Mouse (Mus musculus): ENCODE data around the gene Scarb1.

Gene Scarb1

DNA sequence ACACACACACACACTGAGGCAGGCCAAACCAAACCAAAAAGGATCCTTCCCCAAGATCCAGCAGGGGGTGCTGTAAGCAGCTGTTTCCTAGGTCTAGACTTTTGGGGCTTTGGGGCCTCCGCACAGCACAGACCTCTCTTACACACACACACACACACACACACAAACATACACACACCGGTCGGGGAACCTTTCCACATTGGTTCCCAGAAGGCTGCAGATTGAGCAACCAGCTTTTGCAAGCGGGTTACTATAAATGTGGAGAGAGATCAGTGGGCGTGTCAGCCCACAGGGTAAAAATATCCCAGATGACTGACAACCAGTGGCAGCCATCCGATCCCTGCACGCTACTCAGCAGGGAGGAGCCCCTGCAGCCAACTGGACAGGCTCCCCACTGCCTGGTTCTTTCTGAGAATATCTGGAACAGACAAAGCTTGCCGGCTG is 67.2 kb downstream of the Scarb1 start:
- in situ Hi-C loops (cut with MboI, MseI) = no loop called here

DNA sequence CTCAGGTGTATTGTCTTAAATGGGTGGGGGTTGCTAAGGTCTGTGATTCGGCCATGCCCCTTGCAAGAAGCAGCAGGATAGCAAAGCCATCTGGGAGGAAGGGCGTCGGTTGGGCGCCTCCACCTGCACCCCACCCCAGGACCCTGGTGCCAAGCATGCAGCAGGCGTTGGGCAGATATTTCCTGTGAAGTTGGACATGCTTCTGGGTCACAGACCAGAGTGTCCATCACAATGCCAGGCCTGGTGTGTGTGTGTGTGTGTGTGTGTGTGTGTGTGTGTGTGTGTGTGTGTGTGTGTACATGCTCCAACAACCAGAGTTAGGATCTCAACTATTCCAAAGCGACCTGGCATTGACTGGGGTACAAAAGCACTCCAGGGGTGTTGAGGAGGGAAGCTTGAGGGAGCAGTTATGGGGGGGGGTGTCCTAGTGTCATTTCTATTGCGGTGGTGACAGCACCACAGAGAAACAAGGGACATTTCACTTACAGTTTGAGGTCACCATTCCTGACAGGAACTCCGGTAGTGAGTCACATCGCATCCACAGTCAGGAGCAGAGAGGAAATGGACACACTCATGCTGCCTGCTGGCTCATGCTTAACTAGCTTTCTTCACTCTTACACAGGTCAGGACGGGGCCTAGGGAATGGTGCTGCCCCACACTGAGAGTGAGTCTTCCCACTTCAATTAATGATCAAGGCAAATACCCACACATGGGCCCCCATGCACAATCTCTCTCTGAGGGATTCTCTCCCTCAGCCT is 68.5 kb downstream of the Scarb1 start:
- in situ Hi-C loops (cut with MboI, MseI) = no loop called here

DNA sequence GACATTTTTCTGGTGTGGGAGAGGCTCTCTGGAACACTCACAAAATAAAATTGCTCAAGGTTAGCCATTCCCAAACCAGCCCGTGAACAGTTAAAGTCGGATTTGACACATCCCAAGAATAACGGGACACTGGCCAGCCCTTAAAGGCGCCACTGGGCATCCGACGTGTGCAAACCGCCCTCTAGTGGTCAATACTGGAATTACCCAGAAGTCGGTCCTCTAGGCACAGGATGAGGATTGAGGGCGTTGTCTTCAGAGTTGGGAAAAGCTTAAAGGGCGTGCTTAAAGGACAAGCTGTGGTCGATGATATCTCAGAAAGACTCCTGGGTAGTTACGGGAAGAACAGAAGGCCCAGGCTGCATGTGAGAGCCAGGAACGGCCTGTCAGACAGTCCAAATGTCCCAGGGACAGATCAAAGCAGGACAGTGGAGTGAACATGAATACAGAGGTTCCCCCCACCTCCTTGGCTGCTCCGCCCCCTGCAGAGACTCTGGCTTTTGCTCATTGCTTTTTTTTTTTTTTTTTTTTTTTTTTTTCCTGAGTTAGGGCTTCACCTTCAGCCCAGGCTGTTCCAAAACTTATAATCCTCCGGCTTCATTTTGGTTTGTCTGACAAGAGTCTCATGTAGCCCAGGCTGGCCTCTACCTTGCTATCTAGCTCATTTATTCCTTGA is 69.2 kb downstream of the Scarb1 start:
- in situ Hi-C loops (cut with MboI, MseI) = no loop called here

DNA sequence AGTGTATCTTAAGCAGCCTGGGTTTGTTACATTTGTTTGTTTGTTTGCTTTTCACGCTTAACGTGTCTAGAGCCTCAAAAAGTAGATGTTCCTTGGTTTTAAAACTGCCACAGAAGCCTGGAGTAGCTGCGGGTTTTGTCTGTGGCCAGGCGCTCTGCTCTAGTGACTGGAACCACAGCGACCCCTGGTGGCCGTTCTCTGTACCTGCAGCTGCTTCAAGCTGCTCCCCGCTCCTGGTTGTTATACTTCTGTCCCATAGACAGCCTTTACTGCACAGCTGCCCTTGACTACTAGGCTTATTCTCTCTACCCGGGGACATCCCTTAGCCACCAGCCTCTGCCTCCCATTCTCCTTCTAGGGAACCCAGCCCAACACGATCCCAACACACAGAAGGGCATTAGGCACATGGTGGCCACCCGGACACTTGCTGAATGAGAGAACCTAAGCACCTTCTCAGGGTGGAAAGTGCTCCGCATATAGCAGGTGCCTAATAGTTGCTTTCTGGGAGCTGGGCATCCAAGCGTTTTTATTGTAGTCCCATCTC is 70.2 kb downstream of the Scarb1 start:
- in situ Hi-C loops (cut with MboI, MseI) = no loop called here

DNA sequence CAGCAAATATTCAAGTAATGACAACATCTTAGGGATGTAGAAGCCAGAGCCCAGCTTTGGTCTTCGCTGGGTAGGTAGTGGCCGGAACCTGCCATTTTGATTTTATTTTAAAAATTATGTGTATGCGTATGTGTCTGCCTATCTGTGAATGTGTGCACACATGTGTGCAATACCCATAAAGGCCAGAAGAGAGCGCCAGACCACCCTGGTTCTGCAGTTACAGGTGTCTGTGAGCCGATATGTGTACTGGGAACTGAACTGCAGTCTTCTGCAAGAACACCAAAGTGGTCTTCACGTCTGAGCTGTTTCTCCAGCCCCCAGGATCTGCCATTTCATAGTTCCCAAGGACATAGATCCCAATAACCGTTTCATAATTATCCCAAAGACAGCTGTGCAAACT is 71.1 kb downstream of the Scarb1 start:
- in situ Hi-C loops (cut with MboI, MseI) = no loop called here

DNA sequence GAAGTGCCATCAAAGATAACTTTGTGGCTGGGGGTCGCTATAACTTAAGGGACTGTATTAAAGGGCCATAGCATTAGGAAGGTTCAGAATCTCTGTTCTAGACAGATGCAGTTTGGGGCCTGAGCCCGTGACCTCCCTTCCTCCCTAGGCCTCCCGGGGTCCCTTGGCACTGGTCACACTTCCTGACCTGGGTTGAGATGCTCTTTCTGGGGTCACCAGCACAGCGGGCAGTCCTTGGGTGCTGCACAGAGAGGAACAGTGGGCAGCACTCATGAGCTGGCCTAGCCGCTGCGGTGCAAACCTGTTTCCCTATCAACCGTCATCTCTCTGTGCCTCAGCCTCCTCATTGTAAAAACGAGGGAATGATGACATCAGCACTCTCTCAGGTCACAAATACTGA is 71.5 kb downstream of the Scarb1 start:
- in situ Hi-C loops (cut with MboI, MseI) = no loop called here

DNA sequence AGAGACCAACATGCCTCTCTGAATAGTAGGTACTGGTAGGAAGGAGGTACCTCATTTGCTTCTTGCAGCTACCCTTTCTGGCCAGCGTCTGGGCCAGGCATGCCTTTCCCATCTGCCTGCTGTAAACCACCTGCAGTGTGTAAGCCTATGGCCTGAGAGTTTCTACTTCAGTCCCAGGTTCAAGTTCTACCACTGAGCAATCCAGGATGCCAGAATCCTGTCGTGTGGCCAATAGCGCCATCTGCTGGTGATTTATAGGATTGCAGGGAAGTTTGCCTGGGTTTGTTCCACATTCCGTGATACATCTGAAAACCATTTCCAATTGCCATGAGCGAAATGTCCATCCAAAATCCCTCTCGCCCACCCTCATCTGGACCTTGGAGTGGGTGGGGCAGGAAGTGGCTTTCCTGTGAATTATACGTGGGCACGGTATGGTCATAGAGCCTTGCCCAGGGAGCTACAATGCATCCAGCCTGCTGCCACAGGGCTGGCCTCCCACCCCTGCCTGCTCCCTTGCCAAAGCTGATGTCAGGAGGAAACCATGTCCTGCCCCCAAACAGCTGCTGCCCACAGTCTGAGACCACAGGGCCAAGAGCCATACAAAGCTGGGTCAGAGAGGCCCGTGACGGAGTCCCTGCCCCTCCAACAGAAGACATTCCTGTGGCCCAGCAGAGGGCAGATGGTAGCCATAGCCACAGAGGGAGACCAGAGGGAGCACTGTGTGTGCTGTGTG is 72.7 kb downstream of the Scarb1 start:
- in situ Hi-C loops (cut with MboI, MseI) = no loop called here

DNA sequence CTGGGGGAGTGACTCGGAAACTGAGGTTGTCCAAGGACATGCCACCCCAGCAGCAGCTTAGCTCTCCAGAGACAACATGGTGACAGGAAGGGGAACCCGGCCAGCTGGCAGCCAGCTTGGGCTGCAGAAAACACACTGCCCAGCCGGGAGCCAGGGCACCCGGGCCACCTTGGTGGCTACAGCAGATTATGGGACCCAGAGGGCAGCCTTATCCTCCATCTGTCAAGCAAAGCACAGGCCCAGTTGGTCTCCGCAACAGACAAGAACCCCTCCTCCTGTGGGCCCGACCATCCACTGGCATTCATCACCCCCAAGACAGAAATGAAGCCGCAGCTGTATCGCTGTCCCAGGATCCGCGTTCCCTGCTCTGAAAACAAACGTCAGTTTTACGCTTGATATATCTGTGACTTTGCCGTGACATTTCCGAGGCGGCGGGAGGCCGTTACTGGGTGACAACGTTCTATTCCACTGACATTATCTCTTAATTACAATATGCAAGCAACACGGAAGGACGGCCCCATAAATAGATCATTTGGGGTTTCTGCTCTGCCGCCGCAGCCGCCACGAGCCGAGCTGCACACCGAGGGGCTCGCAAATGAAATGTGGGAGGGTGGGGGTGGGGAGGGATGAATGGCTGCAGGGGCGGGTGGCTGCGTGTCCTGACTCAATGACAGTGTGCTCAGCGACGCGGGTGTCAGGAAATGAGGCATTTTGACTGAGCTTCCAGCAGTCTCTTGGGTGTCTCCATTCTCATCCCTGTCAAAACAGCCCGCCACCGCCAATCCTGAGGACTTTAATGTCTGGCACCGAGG is 73.5 kb downstream of the Scarb1 start:
- in situ Hi-C loops (cut with MboI, MseI) = no loop called here

DNA sequence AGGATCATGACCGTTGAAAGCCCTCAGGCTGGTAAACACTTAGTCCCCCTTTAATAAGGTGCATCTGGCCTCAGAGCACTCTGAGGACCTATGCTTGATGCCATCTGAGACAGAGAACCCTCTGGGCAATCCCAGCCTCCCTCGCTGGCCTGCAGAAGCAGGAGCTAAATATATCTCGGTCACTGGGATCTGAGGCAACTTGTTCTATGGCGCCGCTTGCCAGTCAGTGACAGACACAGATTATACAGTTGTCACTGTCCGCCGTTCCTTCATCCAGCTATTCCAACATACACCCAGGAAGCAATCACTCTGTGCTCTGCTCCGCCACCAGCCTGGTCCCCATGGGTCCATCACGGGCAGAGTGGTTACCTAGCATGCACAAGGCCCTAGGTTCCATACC is 74.8 kb downstream of the Scarb1 start:
- in situ Hi-C loops (cut with MboI, MseI) = no loop called here

DNA sequence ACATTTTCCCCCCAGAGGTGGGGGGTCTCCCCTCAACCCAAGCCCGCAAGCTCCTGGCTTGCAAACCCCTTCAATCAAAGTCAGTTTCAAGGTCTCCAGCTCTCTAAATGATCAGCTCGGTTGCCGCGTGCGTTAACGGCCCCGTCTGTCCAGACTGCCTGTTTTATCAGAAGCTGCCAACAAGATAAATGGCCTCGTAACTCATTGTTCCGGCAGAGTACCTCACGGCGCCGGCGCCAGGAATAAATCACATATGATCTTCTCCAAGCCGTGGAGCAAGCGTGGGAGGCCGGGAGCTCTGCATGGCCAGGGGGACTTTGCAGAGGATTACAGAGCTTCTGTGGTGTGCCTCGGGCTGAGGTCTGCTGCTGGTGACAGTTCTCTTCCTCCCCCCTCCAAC is 76.2 kb downstream of the Scarb1 start:
- in situ Hi-C loops (cut with MboI, MseI) = no loop called here

DNA sequence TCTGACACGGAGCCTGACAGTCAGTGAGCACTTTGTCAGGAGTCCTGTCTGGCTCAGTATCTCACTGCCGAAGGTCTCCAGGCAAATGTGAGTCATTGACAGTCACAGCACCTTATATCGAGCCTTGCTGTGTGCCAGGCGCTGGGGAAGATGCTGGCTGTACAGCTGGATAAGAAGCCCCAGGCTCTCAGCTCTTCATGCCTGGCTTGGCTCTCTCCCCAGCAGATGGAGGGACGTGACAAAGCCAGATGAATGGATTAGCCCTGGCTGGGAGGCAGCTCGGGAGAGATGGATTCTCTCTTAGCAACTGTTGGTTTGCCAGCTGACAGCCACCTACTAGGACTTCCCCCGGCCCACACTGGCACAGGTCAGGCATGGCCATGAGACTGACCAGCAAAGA is 78.3 kb downstream of the Scarb1 start:
- in situ Hi-C loops (cut with MboI, MseI) = no loop called here

DNA sequence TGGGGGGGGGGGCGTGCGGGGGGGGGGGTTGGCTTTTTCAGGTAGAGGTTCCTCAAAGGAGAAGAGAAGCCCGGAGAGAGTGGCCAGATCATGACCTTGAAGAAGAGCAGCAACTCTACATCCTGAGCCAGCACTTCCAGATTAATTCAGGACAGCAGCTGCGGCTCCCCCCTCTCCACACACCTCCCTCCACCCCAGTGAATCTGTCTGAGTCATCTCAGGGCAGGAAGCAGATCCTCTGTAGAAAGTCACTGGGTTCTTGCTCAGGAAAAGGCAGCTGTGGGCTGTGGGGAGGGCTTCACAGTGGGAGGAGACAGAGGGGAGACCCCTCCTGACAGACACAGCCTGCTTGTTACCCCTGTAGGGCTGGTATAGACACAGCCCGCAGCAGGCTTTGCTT is 87.0 kb downstream of the Scarb1 start:
- in situ Hi-C loops (cut with MboI, MseI) = no loop called here

DNA sequence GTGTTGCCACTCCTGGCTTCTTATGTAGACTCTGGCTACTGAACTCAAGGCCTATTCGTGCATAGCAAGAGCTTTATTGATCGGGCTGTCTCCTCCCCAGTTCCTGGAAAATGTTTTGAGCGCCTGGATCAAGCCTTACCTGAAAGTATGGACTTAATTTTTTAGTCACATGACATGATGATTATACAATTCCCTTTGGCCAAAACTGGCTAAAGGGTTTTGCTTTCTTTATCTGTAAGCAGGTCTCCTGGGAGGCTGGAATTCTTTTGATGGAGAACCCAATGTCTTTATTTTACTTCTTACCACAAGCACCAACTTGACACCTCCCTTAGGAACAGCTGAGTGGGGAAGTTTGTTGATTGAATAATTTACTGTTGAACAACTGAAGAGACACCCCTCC is 87.4 kb downstream of the Scarb1 start:
- in situ Hi-C loops (cut with MboI, MseI) = no loop called here

DNA sequence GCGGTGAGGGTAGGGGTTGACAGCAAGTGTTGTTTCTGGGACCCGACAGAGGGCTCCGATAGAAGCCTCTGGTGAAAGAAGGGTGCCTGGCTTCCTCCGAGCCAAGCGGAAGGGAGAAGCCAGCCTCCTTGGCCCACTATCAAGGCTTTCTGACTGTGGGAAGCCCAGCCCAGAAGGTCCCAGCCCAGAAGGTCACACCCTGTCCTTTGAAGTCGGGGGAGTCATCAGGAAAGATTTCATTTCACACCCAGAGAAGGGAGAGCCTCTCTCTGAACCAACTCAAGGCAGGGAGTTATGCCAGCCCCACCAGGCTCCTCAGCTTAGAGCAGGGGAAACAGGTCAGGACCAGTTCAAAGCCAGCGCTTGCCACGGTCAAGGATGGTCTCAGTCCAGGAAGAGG is 88.2 kb downstream of the Scarb1 start:
- in situ Hi-C loops (cut with MboI, MseI) = no loop called here

DNA sequence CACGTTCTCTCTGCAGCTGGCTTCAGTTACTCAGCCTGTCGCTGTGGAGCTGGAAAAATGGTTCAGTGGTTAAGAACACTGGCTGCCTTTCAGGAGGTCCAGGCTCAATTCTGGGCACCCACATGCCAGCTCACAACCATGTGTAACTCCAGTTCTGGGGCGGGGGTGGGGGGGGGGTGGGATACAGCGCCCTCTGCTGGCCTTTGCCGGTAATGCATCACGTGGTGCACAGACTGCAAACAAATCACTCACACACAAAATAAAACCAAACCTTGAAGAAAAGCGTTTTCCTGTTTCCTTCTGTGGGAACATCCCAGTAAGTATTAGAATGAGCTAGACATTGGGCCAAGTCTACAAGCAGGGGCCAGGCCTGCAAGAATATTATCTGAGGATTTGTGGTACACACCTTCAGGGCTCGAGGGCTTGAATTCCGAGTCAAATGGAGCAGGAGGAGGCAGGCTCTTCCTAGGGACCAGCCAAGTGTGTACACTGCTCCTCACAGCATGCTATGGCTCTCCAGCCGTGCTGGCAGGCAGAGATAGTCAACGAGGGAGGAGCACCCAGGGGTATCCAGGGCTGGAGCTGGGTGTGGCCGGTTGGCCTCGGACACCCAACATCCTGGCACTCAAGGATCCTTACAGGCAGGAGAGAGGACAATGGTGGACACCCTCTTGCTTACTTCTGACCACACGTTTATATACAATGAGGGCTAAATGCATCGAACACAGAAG is 88.8 kb downstream of the Scarb1 start:
- in situ Hi-C loops (cut with MboI, MseI) = no loop called here

DNA sequence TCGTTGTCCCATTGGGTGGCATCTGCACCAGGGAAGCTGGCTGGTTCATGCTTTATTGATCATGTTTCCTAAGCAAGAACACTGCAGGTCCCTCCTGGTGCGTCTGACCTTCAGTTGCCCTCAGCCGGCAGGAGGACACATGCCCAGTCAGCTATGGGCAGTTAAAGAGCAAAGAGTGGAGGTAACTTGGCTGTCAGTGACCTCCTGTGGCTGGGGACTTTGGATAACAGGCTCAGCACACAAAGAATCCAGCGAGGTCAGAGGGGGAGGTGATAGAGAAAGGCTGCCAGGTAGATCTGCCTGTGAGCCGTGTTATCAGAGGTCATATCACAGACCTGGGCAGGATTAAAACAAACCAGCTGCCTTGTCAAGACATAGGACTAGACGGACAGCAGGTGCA is 91.7 kb downstream of the Scarb1 start:
- in situ Hi-C loops (cut with MboI, MseI) = no loop called here

DNA sequence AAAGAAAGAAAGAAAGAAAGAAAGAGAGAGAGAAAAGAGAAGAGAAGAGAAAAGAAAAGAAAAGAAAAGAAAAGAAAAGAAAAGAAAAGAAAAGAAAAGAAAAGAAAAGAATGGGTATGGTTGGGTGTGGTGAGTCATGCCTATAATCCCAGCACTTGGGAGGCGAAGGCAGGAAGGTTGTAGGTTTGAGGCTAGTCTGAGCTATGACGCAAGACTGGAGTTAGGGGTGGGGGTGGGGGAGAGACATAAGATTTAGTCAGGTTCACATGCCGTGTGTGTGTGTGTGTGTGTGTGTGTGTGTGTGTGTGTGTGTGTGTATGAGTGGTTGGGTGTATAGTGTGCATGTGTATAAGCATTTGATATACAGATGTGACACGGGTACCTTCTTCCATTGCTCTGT is 94.2 kb downstream of the Scarb1 start:
- in situ Hi-C loops (cut with MboI, MseI) = no loop called here

DNA sequence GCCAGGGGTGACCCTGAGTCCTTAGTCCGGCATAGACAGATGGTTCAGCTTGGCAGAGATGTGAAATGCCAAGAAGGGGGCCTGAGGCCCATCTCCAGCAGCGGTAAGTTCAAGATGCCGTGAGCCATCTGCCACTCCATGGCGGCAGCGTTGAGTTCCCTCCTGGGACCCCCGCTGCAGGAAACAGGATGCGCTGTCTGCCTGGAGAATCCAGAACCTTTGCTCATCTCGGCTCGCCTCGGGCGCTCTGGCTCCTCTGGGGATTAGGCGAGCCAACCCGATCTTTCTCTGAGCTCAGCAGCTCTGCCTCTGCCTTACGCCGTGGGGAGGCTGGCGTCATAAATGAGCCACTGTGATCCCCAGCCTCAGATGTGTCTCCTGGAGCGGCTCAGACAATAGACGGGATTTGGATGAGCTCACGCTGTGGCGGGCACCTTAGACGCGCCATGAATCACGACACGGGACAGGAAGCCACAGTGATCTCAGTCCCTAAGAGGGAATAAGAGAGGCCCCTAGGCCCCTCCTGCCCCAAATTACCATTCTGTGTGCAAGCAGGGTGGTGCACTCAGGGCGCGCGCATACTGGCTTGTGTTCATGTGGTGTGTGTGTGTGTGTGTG is 95.3 kb downstream of the Scarb1 start:
- in situ Hi-C loops (cut with MboI, MseI) = no loop called here

DNA sequence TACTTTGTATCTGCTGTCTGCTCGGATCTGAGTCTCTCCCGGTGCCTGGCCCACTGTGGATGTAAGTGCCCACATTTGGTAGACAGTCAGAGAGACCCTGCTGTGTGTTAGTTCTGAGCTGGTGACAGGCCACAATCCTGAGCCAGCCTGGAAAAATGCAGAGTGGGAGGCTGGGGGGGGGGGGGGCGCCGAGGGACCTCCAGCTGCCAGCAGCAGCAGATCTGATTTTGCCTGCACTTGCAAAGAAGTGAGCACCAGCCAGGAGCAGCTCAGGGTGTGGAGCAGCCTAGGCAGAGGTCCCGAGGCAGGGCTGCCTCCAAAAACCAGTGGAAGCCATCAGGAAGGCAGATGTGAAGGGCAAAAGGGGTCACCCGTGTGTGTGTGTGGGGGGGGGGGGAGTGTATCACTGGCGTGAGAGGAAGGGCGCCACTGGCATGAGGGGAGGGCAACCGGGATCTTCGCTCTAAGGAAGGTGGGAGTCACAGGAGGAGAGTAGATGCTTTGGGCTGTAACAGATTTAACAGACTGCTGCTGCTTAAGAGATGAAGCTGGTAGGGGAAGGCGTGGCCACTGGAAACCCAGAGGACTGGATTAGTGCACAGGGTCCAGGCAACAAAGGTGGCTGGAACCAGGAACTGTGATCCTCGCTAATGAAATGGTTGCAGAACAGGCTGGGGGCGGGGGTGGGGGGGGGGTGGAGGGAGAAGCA is 95.9 kb downstream of the Scarb1 start:
- in situ Hi-C loops (cut with MboI, MseI) = no loop called here

DNA sequence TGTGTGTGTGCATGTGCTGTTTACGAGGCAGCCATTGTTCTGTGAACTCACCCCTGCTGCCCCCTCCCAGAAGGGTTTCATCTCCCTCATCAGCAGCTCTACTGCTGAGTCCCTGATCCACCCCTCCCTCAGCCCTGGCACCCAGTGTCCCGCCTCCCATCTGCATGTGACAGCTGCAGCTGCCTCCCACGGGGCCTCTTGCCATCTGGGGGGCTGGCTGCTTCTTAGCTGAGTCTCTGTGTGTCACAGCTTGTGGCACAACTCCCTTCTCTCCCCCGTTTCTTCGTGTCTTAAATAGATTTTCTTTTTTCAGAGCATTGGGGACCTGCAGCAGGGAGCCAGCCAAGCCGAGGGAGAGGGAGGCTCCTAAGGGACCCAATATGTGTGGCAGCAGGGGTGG is 97.0 kb downstream of the Scarb1 start:
- in situ Hi-C loops (cut with MboI, MseI) = no loop called here

Measured in T-helper 2 cell (primary cell).